Mouse (Mus musculus) MEL (cell line): ENCODE results near the gene Pkd1.

Source experiments
- KAT2A ChIP-seq: conservative IDR thresholded peaks from 2 replicates; pipeline ENCODE4 v1.6.1; 2012; ENCODE audit warnings: low read depth, low read length, improper control_type of control experiment, inconsistent platforms
- MEF2A ChIP-seq: IDR thresholded peaks from 2 replicates; pipeline ENCODE4 v1.6.1; 2014; ENCODE audit warnings: low read depth, mild to moderate bottlenecking, inconsistent platforms, low read length, improper control_type of control experiment; ENCODE audit not compliant: poor library complexity, insufficient replicate concordance, severe bottlenecking; ENCODE audit errors: extremely low read depth

GRCm38 (mm10) chr17:24528560-24528918 lies 21.1 kb upstream of the Pkd1 start:
- TF ChIP-seq MEF2A (no peak), KAT2A (no peak)
